Mouse (Mus musculus) liver (tissue): ENCODE results near the gene Dnah6.
A peak's percentile ranks its signal among the peaks of the same experiment; 100 is the strongest.

Experiments used
- DNase-seq: peaks from one replicate; pipeline ENCODE4 v3.0.0-alpha.2; 2020; ENCODE audit warnings: mixed read lengths

Gene Dnah6

GRCm38 (mm10) chr6:73221189-73221957 lies at the start of gene Dnah6:
Gene Dnah6, minus strand, starts transcription at chr6:73221651.
- DNase-seq, result peak; percentile 80

DNA sequence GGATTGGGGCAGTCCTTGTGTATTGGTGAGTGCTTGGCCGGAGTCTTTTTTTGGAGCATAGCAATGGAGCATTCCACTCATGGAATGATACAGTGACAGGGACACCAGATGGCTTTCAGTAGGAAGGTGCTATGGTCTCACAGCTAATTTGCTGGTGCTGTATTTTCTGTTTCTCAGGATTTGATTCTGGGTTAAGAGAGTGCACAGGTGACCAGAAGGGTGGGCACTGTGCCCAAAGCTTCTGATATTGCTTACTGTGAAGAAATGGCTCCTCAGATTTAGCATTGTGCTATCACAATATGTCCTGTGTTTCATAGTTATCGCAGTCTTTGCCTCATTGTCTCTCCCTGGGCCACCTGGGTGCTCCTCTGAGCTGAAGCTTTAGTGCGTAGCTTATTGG lies 47.9 kb upstream of the Dnah6 start:
- no peak for DNase-seq

GRCm38 (mm10) chr6:73267738-73268311 lies 46.4 kb upstream of the Dnah6 start:
- no peak for DNase-seq

- DNase-seq, result no peak
These were observed 43.4 kb upstream of the Dnah6 start for GRCm38 (mm10) chr6:73264801-73265200.

DNA sequence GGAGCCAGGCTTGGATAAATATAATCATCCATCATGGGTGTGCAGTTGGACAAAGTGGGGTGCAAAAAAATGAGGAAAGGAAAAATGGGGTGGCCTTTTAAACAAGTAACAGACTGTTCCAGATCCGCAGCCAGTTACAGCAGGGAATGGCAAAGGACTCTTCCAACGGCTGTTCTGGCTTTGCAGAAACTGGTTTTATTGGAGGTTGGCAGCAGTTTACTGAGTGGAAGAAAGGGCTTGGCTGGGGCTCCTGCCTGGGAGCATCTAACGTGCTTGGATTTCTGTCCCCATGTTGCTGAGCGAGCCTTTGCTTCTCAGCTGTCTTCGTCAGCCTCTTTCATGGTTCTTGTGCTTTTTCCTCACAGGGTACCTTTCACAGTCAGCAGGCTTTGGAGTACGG lies 38.7 kb upstream of the Dnah6 start:
- DNase-seq, result no peak

- no peak for DNase-seq
These were observed 35.6 kb upstream of the Dnah6 start for GRCm38 (mm10) chr6:73257068-73257467.

DNA sequence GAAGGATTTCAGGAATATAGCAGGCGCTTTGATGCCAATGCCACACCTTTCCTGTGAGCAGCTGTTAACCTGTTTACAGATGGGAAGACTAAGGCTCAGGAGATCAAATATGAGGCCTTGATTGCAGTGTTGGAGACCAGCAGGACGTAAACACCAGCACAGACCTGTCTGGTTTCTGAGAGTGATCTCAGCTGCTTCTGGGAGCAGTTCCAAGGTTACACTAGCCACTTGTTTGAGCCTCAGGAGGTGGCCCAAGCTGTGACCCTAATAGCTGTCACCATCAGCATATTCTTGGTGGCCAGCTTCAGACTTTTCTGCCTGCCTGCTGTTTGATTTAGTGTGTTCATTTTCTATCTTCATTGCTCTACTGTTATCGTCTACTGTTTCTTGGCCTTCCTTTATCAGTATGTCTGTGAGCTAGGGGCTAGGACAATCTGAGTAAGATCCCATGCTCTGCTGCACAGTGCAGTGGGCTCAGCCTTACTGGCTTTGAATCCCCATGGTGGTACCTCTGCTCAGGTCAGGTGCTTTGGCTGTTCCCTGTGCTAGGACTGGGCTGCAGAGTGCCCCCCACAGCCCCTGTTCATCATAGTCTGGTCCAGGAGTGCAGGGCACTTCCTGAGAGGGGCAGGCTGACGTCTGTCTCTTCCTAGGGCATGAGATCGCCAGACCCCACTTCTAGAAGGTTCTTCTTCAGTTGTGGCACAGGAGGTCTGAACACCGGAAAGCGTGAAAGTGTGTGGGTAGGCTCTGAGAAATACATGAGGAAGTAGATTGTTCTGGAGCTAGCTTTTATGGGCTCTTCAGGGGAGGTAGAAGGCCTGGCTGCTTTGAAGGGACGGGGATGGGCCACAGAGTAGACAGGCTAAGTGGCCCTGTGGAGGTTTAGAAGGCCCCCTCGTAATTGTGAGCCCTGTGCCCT lies 33.1 kb upstream of the Dnah6 start:
- DNase-seq, result no peak

GRCm38 (mm10) chr6:73253584-73253983 lies 32.1 kb upstream of the Dnah6 start:
- DNase-seq, result no peak

DNA sequence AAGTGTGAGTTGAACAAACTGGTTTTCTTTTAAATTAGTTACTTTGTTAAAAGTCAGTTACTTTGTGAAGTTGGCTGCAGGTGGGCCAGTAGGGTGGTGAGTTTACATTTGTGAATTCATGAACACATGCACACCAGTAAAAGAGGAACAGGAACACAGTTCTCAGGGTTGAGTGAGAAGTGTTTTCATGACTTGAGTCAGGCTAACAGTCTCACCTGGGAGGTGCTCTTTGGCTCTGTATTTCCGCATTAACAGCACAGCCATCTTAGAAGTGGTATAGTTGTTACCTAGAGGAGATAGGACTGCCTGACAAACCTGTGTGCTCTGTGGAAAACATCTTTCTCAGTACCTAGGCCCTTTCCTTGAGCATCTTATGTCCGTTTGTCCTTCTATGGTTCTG lies 31.6 kb upstream of the Dnah6 start:
- no peak for DNase-seq

DNA sequence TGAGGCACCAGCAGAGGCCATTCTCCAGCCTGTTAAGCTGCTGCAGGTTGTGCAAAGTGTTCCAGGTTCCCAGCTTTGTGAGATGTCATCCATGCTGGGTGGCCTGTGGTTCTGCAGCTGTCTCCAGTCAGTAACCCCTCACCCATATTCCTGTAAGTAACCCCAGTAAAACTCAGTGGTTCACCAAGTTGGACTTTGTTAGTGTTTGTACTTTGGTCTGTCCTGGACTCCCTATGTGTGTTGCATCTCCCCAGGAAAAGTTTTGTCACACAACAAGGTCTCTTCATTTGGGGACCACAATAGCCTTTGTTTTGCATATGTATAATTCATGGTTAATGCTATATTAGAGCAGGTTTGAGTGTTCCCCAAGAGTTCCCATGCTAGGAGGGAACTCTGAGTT lies 30.9 kb upstream of the Dnah6 start:
- DNase-seq, result no peak

DNA sequence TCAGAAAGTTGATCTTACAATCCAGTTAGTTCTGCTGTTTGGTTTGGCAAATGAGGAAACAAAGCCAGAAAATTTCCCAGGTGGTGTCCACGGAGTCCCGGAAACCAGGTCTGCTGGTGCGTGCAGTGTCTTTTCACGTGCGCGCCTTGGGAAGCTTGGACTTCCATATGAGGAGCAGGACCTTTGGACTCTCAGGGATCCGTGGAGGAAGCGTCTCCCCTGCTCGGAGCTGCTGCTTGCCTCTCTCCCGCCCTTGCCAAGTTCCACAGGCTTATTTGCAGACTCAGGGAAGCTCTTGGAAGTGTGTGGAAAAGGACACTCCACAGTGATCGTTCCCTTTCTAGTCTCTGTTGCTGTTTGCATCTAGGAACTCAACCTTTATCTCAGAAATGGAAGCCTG lies 29.9 kb upstream of the Dnah6 start:
- no peak for DNase-seq

- no peak for DNase-seq
These were observed 28.4 kb upstream of the Dnah6 start for GRCm38 (mm10) chr6:73249851-73250250.

DNA sequence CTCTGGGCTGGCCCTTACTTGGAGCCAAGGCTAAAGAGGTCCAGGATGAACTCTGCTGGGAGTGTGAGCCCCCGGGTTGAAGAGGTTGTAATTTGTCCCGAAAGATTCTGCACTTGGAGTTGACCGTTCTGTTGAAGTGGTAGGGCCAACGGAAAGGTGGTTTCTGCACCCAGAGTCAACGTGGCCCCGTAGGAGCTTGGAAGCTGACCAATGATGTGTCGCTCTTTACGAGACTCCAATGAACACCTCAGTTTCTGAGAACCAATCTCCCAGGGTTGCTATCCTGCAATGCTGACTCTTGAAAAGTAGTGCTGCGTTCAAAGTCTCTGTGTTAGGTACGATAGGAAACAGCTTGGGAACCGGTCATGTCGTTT lies 27.6 kb upstream of the Dnah6 start:
- DNase-seq, result peak; percentile 23

- peak; percentile 83 for DNase-seq
These were observed 27.0 kb upstream of the Dnah6 start, which contains the start of gene Suclg1 for GRCm38 (mm10) chr6:73248237-73249048. Gene Suclg1, plus strand, starts transcription at chr6:73248382.

DNA sequence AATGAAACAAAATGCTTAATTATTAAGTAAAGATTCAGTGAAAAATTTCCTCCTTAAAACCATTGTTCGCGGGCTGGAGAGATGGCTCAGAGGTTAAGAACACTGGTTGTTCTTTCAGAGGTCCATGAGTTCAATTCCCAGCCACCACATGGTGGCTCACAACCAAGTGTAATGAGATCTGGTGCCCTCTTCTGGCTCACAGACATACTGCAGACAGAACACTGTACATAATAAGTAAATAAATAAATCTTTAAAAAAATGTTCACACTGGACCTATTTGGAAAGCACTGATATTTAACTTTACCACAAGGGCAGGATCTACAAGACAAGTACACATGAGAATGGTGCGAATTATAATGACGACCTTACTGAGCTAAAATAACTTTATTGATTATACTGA lies 26.0 kb upstream of the Dnah6 start:
- peak; percentile 32 for DNase-seq

- no peak for DNase-seq
These were observed 25.4 kb upstream of the Dnah6 start for GRCm38 (mm10) chr6:73246821-73247220.

GRCm38 (mm10) chr6:73235650-73236049 lies 14.2 kb upstream of the Dnah6 start:
- DNase-seq, result no peak

DNA sequence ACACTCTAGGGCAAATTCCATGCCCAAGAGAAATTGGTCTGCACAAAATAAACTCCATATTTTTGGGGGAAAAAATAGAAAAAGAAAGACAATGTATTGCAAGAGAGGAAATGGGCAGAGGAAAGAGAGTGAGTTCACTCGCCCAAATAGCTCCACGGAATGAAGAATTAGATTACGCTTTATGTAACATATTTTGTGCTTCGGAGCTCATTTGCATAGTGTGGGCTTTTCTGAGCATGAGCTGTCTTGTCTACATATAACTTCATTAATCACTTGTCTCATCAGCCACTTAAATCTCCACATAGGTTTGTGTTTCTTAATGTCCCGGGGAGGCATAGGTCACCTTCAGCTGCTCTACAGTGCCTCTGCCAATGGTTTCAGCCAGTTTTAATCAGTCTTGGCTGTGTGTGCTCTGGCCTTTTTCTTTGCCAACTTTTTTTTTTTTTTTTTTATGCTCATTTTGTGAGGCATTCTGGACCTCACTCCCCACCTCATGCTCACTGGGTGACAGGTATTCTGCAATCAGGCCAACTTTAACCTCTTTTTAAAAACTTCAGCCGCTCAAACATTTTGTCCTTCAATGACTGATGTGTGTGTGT lies 12.9 kb upstream of the Dnah6 start:
- no peak for DNase-seq

DNA sequence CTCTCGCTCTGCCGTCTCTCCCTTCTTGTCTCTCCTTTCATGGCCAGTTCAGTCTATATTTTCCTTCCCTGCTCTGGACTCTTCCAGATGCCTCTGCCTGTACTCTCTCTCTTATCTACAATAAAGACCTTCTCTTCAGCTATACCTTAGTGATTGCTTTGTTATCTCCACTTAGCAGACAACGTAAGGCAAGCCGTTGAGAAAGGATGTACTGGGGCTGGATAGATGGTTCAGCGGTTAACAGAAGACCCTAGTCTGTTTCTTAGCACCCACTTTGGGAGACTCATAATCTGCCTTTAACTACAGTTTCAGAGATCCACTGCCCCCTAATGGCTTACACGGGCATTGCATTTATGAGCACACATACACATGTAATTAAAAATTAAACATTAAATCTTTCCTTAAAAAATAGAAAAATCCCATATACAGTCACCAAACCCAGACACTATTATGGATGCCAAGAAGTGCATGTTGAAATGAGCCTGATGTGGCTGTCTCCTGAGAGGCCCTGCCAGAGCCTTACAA lies 11.8 kb upstream of the Dnah6 start:
- peak; percentile 25 for DNase-seq

DNA sequence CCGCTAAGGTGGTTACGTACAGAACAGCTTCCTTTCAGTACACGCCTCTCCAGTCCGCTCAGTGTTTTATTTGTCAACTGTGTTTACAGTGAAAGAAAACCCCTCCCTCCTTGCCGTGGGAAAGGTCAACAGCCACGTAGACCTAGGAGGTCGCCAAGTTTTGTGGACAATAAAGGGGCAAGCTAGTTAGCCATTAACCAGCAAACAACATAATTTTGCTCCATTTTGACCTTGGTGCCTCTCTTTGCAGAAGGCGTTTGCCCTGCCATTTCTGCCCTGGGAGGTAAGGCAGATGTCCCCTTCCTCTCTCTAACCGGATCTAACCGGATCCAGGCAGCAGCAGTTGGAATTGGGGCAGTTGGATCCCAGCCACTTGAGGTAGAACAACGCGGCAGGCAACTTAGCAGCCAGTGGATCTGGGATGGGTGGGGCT lies 10.7 kb upstream of the Dnah6 start:
- peak; percentile 16 for DNase-seq

DNA sequence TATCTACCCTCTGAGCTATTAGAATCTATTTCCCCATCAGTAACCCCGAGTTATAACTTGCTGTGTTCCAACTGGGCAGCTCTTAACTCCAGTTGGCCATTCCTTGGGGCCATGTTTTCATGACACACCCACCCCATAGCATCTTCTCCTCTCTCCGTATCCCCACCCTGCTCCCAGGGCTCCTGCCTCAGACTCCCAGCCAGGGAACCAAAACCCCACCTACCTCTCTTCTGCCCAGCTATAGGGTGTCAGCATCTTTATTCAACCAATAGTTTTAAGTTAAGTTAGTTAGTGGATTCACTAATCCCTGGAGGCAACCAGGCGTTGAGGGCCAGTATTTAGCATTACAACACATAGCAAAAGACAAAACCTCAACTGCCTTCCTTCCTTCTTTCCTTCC lies 7.4 kb upstream of the Dnah6 start:
- DNase-seq, result no peak

DNA sequence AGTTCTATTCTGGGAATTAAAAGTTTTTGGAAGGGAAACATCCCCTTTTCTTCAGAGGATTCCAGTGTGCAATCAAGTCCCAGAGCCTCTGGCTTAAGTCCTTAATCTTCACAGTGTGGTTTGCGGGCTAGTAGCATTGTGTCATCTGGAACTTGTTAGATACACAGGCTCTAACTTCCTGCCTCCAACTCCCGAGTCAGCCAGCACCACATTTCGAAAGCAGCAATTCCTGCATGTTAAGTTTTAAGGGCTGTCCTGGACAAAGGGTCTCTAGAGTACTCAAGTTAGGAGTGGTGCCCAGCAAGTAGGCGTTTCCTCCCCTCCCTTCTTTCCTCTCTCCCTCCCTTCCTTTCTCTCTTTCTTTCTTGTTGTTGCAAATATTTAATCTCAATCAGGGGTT lies 7.0 kb upstream of the Dnah6 start:
- DNase-seq, result no peak
